Mouse (Mus musculus) C2C12 (cell line): ENCODE measurements at regions not wholly inside any gene's neighbourhood (a gene's known extent, or its start where the extent isn't known, plus 50 kb on each side); places are given as distances from the start of the nearest gene placed in this dataset.

Experiments used
- CEBPB ChIP-seq: IDR thresholded peaks from one replicate; pipeline ENCODE4 v1.6.1; 2011; ENCODE audit warnings: low read depth, mild to moderate bottlenecking, control low read depth, moderate library complexity
- CTCF ChIP-seq: IDR thresholded peaks from one replicate; pipeline ENCODE4 v1.5.1; 2011; ENCODE audit not compliant: control insufficient read depth, insufficient read depth, insufficient read length
- FOSL1 ChIP-seq: IDR thresholded peaks from one replicate; pipeline ENCODE4 v1.8.0; 2011; ENCODE audit warnings: mild to moderate bottlenecking, low read length; ENCODE audit not compliant: poor library complexity, insufficient read depth, severe bottlenecking
- MAX ChIP-seq: IDR thresholded peaks from one replicate; pipeline ENCODE4 v1.6.1; 2011; ENCODE audit warnings: mild to moderate bottlenecking, control low read depth
- MYOD1 ChIP-seq: IDR thresholded peaks from one replicate; pipeline ENCODE4 v1.6.1; 2011; ENCODE audit warnings: low read depth; ENCODE audit not compliant: control insufficient read depth, insufficient read length
- MYOG ChIP-seq: IDR thresholded peaks from one replicate; pipeline ENCODE4 v1.6.1; 2011; ENCODE audit not compliant: control insufficient read depth, insufficient read length; ENCODE audit errors: extremely low read depth
- USF1 ChIP-seq: IDR thresholded peaks from one replicate; pipeline ENCODE4 v1.6.1; 2011; ENCODE audit warnings: low read depth, mild to moderate bottlenecking, control low read depth, moderate library complexity

DNA sequence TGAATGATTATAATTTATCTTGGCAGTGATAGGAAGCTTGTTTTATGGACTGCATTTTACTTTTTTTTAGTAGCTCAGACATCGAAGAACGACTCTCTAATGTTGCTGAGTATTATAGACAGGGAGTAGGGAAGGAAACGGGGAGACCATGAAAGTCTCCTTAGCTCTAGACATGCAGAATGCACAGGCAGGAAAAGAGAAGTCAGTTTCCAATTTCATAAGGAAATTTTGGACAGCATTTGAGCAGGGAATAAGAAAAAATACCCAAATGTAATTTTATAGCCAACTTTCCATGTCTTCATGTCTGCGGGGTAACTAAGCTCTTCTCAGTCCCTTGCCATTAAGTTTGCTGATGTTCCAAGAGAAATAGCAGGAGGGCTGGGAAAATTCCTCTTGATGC, 92.0 kb upstream of the Ednra start:
- TF ChIP-seq CTCF (no peak), MYOG (no peak), MAX (no peak), MYOD1 (no peak), USF1 (no peak), FOSL1 (no peak), CEBPB (no peak)
